Mouse (Mus musculus) cerebellum, adult 11-12 months (tissue): ENCODE data around the gene Ptpru.

ENCODE experiments used
- DNase-seq: peaks from one replicate; pipeline ENCODE4 v3.0.0; 2022

The Ptpru gene

DNA sequence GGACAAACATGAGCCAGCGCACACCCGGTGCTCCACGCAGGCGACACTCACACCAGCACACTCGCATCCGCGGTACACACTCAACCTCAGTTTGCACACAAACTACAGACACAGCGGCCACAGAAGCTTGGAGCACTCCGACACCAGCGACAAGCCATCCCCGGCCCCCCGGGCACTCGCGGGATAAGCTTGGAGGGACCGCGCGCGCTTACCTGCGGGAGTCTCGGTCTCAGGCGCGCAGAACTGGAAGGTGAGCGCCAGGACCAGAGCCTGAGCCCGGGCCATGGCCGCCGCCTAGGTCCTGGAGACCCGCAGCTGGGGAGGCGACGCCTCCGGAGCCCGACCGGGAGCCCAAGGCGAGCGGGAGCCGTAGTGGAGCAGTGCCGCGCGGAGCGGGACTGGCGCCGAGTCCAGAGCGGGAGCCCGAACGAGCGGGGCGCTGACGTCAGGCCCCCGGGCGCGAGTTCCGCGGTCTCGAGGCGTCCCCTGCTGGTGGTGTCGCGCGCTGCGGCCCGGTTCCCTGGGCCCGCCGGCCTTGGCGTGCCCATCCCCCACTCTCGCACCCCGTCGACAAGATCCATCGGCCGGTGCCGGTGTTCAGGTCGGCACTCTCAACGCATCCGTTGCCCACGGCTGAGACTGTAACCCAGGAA, at the start of gene Ptpru:
Gene Ptpru, minus strand, starts transcription at position 417 of the 653 bp plus-strand sequence.
- DNase-seq, result peak; percentile 89

DNA sequence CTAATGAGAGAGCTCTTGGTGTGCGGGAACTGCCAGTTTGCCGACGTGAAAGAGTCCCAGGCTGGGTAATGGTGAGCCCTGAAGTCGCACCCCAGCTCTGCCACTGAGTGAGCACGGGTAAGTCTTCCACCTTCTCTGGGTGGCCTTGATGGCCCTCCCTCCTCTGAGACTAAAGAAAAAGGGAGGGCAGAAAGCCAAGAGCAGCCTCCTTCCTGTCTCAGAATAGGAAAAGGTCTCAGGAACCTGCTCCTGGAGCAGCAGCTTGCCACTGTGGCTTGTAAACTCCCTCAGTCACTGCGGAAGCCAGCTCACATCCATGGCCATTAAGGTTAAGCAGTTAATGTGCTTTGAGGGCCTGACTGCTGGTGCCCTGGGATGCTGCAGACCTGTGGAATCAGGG, 47.3 kb upstream of the Ptpru start:
- DNase-seq, result no peak

DNA sequence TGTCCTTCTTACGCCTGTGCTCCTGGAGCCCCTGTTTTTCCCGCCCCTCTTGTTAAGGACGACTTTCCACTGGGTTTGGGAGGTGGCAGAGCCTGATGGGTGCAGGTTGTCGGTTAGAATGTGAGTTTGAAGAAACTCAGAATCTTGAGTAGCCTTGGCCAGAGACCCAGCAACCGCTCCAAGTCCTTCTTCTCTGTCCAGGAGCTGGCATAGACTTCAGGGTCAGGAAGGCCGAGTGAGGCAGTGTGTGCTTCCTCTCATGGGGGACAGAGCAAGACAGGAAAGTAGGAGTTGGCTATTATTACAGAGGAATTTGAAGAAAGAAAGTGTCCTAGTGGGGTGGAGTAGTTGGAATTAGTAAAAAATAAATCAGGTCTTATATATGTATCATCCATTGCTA, 45.5 kb upstream of the Ptpru start:
- no peak for DNase-seq

DNA sequence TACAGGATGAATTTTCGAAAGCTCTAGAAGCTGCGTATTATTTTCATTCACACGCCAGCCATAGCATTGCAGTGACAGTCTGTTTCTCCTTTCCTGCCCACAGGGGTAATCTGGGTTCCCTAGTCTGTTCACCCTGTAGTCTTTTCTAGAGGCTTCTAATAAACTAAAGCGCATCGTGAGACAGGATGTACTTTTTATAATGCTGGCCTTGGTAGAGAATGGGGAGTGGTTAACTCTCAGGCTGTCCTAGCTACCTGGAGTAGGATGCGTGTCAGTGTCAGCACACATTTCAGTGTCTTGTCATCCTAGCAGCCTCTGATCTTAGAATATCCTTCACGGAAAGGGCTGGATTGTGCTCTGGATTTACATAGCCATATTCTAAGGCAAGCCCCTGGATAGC, 43.2 kb upstream of the Ptpru start:
- no peak for DNase-seq

DNA sequence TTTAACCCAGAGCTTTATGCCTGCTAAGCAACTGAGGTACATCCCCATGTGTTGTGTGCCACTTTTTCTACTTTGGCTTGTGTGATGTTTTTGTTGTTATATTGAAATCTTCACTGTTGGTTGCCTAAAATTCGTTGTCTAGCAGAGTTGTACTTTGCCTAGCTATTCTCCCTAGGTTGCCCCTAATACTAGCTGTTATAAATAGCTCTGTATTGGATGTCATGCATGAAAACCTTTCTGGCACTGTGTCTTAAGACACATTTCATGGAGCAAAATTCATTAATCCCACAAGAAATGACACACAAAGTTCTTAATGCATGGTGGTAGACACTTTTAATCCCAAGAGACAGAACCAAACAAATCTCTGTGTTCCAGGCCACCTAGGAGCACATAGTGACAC, 41.6 kb upstream of the Ptpru start:
- DNase-seq, result no peak

DNA sequence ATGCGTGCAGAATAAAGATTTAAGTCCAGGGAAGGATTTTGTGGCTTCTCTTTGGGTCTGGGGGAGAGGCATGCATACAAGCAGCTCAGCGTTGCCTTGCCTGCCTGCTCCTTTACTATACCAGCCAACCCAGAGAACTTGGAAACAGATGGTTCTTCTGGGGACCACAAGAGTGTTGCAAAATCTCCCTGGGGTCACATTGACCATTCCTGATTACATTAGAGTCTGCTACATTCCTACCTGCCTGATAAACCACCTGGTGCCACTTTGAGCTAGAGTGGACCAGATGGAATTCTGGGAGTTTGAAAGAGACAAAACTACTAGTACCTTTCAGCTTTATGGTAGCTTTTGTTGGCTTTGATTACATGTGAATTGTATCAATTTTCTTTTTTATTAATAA, 38.7 kb upstream of the Ptpru start:
- DNase-seq, result no peak

DNA sequence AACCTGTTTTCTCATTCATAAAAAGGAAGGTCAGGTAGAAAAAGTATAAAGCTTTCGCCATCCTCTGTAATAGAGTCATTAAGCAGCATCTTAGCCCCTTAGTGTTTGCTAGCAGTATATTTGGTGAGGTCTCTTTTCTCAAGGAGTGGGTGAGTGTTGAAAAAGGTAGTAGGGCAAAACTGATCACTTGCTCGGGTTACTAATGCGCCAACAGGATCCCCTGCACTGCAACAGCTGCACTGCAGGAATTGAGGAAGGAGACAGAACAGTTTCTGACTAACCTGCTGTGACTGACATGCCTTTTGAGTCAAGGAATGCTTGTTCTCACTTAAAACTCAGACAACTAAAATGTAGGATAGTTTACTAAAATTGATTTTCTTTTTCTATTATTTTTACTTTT, 37.2 kb upstream of the Ptpru start:
- DNase-seq, result no peak

DNA sequence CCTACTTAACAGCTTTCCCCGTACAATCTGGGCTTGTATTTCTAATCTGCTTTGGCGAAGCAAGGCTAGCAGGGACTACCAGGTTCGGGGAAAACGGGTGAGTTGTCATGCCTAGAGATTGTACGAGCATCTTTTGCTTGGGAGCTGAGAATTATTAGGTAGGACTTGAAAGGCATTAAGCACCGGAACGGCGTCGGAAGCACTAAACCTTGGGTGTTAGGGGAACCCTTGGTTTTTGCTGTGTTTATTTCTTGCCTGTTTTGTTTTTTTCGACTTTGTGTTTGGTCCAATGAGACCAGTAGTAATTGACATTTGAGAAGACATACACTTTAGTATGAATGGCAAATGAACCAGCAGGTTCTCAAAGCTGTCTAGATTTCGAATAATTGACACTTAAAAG, 36.5 kb upstream of the Ptpru start:
- no peak for DNase-seq

DNA sequence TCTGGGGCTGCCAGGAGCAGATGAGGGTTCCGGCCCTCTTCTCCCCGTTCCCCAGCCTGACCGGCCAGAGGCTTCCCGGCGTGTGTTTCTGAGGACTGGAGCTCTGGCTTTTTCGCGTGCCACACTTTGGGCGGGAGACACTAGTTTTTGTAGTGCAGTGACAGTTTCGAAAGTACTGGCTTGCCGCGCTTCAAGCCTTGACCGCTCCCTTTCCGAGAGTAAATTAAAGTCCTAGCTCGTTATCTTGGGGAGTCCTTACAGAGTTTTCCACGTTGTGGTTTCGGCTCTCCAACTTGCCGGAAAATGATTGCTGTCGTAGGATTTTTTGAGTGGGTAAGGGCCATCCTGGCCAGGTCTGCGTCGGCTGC, 36.1 kb upstream of the Ptpru start:
- no peak for DNase-seq

DNA sequence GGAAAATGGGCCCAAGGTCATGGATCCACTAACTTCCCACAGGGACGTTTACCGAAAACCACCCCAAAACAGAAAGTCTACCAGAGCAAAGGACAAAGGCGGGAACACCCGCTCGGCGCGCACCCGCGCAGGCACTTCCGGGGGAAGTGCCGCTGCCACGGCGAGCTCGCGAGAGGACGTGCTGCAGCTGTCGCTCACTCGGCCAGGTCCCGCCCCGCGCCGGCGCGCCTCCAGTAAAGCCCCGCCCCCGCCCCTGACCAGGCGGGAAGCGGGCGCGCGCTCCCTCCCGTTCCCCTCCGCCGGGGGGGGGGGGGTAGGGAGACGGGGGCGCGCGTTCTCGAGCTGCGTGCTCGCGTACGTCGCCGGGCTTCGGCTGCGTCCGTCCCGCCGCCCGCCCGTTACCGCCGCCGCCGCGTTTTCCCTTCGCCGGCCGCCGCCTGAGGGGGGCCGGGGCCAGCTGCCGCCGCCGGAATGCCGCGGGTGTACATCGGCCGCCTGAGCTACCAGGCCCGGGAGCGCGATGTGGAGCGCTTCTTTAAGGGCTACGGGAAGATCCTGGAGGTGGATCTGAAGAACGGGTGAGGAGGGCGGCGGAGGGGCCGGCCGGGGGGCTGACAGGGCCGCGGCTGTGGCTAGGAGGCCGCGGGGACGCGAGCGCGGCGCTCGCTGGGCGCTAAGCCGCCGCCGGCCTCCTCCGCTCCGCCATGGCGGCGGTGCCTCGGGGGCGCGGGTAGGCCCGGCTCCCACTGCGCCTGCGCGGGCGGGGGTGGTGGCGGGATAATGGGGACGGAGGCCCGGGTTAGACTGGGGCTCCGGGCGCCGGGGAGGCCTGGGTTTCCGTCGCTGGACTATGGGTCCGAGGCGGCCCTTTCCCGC, 35.4 kb upstream of the Ptpru start, which contains the start of gene Srsf4:
Gene Srsf4, plus strand, starts transcription at position 325 of the 876 bp plus-strand sequence.
- peak; percentile 95 for DNase-seq

DNA sequence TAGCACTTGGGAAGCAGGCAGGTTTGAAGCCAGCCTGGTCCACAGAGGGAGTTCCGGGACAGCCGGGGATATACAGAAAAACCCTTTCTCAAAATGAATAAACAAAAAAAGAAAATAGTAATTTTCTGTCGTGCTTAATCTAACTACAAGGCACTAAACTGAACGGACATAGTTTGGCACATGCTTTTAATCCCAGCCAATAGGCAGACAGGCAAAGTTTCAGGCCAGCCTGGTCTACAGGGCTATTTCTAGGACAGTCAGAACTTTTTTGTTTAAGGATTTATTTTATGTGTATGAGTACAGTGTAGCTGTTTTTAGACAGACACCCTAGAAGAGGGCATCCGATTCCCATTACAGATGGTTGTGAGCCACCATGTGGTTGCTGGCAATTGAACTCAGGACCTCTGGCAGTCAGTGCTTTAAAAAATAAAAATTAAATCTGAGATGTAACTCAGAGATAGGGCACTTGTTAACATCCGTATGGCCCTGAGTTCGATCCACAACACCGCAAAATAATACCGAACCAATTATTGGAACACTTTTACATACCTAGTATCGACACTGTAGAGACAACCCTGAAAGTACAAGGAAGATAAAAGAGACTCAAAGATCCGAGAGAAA, 34.7 kb upstream of the Ptpru start:
- DNase-seq, result peak; percentile 25

DNA sequence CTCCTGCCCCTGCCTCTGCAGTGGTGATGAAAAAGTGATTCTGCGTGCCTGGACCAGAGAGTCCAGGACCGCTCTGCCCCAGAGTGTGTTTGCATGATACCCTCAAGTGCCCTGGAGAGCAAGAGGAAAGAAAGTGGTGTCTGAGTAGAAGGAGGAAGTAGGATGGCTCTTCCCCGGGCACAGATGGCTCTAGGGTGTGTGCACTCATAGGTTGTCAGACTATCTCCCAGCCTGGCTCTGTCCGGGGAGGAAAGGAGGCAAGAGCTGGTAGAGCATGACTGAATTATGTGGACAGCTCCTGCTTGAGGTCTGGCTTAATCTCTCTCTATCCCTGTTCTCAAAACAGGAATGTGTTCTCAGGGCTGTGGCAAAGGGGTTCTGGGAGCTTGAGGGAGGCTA, 23.3 kb upstream of the Ptpru start:
- DNase-seq, result no peak

DNA sequence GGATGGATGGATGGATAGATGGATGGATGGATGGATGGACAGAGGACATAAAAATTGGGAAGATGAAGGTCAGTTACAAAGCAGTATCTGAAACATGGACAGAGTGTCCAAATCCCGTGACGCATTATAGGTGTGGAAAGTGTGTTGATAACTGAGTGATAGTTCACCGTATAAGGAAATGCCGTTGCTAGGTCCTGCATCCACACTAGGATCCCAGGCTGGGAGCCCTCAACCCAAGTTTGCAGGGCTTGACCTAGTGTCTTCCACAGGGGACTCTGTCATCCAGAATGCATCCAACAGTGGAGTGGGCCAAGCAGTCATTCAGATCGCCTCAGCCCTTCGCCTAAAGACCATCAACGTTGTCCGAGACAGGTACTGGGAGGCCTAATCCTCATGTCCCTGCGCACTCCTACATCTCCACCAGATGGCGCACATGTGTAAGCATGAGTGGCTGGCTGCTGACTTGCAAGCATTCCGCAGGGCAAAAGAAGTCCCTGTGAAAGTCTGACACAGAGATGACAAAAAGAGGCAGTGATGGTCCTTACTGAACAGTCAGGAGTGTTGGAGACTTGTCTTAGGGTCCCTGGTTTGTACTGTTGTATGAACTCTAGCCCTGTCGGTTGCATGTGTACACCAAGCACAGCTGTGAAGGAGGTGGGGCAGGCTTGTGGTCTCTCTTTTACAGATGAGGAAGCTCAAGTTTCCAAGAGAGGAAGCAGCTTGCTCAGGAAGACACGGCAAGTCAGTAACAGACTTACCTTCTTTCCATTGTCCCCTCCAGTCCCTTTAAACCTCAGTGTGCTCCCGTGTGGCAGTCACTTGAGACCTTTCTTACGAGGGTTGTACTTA, 22.6 kb upstream of the Ptpru start:
- peak; percentile 58 for DNase-seq

DNA sequence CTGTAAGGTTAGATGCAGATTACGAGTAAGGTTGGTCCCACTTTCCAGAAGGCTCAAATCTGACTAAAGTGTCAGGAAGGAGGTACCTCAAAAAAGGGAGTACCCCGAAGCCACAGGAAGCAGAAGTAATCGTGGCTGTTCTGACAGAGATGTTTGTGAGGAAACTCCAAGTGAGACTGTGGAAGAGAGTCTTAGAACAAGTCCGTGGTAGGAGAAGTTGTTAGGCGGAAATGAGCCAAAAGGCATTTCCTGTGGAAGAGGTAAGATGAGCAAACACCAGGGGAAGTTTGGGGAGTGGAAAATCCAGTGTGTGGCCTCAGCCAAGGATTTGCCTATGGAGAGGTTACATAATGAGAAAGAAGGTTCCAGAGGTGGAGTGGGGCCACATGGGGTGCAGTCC, 16.9 kb upstream of the Ptpru start:
- no peak for DNase-seq

DNA sequence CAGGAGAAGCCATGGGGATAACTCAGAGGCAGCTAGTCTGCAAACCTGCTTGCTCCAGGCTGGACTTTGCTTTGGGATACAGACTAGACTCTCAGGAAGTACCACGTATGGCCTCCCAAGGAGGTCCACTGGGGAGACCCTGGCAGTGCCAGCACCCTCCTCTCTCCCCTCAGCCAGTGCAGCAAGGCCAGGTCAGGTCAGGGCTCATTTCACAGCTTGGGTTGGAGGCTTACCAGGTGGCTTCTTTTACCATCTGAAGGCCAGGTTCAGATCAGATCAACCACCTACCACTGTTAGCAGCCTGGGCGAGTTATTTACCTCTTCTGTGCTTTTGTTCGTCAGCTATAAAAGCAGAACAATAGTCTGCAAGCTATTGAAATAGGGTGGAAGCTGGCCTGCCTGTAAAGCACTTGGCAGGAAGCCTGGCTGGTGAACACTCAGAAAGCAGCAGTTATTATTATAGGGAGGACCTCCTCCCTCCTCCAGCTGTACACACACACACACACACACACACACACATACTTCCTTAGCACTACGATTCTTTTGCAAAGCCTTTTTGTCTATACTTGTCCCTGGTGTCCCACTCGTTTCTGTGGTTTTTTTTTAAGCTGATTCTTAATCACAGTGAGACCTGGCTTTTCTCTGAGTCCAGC, 12.0 kb upstream of the Ptpru start:
- DNase-seq, result no peak

DNA sequence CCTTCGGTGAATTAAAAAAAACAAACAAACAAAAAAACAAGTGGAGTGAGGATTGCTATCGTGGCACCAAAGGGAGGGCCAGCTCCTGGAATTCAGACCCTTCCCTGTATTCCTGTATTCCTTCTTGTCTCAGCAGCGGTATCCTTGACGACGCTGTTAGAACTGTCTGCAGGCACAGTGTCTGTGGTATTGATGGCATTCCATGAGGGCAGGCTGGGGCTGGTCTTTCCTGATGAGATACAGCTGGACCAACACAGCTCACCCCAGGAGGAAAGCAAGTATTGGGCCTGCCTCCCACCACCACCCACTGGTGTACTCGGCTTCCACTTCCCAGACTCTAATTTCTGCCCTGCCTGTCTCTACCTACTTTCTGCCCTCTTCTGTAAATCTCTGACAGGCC, 10.0 kb upstream of the Ptpru start:
- DNase-seq, result no peak

DNA sequence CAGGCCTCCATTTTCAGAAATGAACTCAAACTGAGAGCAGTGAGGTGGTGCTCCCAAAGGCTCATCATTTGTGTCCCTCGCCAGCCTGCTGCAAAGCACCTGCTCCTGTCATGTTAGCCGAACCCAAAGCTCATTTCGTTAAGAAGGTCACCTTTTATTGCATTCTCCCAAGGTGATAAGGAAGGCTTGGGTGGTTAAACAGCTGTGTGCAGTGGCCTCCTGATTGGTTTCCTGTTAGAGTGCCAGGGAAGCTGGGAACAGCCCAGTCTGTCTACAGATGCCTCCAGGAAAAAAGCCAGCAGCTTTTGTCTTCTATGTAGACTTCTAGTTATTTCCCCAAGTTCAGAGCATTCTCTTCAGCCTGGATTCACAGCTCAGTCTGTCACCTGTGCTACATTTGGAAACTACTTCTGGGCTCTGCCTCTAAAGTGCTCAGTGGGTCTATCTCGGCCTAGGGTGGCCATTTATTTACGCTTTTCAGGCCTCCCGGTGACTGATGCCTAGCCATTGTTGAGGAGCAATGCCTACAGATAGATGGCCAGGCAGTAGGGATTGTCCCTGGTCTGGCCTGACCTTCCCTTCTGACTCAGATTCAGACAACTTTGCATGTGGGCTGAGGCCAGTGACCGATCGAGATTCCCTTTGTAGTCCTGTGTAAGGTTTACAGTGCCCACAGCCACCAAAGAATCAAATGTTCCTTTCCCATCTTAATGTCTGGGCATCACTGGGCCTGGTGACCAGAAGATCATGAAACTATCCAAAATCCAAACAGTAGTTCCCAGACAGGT, 8.1 kb upstream of the Ptpru start:
- no peak for DNase-seq

DNA sequence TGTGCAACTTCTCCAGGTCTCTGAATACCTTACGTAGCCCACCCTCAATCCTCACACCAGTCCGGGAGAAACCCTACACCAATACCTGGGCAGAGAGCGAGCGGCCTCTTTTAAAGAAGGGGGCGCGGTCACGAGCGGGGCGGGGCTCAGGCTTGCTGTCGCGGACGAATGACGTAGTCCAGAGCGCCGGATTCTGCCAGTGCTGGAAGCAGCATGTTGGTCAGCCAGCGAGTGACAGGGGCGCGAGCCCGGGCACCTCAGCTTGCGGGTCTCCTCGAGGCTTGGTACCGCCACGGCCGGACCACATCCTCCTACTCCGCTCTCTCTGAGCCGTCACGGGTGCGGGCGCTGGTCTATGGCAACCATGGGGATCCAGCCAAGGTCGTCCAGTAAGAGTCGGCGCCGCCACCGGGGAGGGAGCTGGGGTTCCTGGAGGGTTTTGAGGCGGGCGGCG, 5.2 kb upstream of the Ptpru start, which contains the start of gene Mecr:
Gene Mecr, plus strand, starts transcription at position 181 of the 454 bp plus-strand sequence.
- DNase-seq, result peak; percentile 91

DNA sequence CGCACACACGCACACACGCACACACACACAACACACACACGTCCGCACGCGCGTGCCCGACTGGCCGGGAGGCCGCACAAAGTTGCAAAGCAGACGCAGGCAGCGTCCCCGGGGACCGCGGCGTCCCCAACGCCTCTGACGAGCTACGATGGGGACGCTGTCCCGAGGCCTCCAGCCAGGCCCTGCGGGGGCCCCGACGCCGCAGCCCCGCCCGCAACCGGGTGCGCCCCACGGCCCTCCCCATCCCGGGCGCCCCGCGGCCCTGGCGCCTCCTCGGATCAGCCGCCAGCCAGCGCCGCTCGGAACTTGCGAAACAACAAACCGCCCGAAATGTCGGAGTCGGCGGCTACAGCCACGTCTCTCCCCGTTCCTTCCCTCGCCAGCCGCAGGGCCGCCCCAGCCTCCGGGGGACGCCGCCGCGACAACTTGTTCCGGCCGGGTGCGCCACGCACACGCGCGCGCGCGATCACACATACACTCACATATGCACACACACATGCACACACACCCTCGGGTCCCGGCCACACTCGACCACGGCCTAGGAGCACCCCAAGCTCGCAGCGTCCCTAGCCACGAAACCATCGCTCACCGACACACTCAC, 1.1 kb downstream of the Ptpru start:
- DNase-seq, result peak; percentile 50

DNA sequence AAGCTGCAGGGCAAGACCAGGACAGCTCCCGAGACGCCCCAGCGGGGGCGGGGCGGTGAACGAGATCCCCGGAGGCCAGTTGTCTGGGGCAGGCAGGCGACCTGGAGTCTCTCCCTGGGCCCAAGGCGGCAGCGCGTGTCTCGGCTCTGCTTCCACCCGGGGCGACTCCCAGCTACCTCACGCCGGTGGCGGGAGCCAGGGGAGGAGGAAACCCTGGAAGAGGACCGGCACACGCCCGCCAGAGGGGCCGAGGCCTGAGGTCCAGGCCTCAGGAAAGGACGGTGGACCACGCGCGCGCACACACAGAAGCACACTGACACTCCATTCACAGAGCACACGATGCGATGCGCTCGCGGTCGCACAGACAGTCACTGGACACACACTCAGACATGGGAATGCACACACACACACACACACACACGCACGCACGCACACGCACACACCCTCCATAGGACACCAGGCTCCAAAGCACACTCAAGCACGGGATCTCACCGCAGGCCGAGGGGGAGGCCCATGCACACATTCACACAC, 1.7 kb downstream of the Ptpru start:
- peak; percentile 52 for DNase-seq
